Mouse (Mus musculus) brain, embryonic 14.5 days (tissue): Measurements from ENCODE around the gene Kif26b. TPM values are rescaled to one million over a fixed set of nuclear protein-coding genes. Genes with fewer than 3 reads are reported as not detected.

ENCODE experiments used
- DNase-seq: peaks from one replicate; pipeline ENCODE4 v3.0.0-alpha.2; 2011; ENCODE audit warnings: low read depth
- CTCF ChIP-seq: fragments of 200-500 bp; IDR thresholded peaks from 2 replicates; pipeline ENCODE4 v1.5.1; 2012; ENCODE audit warnings: inconsistent platforms, mild to moderate bottlenecking, moderate library complexity, borderline replicate concordance; ENCODE audit not compliant: insufficient read depth, insufficient read length; ENCODE audit errors: extremely low read depth
- POLR2A ChIP-seq: fragments of 200-500 bp; IDR thresholded peaks from 2 replicates; pipeline ENCODE4 v1.6.1; 2012; ENCODE audit warnings: mild to moderate bottlenecking, inconsistent platforms, borderline replicate concordance; ENCODE audit not compliant: poor library complexity, insufficient read depth, insufficient read length, severe bottlenecking; ENCODE audit errors: extremely low read depth
- polyA plus RNA-seq: library from polyadenylated mRNA; depleted of rRNA; stranded (reverse); fragments of >200 nt; gene quantifications from 2 replicates; pipeline ENCODE4 v1.2.3, GENCODE M21; 2012

Kif26b gene
- polyA plus RNA-seq, 1 experiment = 17.0 TPM

DNA sequence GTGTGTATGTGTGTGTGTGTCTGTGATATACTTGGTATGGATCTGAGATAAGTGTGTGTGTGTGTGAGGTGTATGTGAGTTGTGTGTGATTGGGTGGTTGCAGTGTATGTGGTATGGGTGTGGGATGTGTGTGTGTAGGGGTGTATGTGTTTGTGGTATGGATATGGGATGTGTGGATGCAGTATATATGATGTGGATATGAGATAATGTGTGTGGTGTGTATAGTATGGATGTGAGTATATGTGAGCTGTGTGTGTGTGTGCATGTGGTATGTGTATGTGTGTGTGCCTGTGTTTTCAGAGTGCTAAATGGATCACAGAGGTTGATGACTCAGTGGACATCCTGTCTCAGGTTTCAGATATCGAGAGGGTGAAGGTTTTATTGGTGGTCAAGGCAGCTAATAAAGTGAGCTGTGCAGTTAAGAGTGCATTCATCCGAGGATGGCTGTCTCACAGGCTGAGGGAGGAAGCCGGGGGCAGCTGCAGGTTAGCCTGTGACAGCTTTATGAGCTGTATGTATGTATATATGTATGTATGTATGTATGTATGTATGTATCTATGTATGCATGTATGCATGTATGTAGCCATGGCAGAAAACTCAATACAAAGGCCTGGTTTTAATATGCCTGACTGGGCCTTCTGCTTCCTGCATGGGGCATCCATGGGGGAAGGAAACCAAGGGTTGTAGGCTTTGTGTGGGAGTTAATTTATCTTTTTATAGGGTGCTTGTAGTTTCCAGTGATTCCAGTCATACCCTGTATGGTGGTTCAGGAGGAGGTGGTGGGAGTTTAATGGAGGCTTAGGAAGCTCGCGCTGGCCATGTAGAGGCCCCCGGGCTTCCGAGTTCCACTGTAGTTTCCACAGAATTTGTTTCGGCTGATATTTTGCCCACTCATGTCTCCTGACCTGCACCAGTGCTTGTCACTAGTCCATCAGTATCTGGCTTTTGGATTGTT lies 14.3 kb downstream of the Kif26b start:
- DNase-seq = no peak
- TF ChIP-seq CTCF (no peak), POLR2A (no peak)

DNA sequence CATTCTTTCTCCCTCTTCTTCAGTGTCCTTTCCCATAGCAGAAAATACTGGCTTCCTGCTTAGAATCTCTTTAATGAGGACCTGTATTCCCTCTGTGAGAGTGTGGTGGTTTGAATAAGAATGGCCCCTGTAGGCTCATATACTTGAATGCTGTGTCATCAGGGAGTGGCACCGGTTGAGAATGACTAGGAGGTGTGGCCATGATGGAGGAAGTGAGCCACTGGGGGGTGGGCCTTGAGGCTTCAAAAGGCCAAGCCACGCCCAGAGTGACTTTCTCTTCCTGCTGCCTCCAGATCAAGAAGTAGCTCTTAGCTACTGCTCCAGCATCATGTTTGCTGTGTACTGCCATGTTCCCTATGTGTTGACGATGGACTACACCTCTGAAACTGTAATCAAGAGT lies 15.7 kb downstream of the Kif26b start:
- TF ChIP-seq CTCF (no peak), POLR2A (no peak)
- no peak for DNase-seq

DNA sequence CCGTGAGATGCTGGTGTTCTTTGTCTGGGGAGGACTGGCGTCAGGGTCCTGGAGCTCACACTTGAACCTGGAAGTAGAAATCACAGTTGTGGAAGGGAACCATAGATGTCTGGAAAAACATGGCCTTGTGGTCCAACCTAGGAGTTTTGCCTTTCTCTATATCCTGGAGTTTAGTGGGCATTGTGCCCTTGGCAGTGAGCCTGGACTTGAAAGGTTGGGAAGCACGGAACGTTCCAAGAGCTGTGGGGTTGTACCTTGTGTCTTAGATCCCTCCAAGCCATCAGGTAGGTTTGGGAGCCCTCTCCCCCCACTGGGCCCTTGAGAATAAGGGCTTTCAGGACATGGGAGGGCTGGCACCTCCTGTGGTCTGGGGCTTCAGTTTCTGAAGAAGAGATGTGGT lies 20.7 kb downstream of the Kif26b start:
- TF ChIP-seq CTCF (no peak), POLR2A (no peak)
- DNase-seq = no peak

DNA sequence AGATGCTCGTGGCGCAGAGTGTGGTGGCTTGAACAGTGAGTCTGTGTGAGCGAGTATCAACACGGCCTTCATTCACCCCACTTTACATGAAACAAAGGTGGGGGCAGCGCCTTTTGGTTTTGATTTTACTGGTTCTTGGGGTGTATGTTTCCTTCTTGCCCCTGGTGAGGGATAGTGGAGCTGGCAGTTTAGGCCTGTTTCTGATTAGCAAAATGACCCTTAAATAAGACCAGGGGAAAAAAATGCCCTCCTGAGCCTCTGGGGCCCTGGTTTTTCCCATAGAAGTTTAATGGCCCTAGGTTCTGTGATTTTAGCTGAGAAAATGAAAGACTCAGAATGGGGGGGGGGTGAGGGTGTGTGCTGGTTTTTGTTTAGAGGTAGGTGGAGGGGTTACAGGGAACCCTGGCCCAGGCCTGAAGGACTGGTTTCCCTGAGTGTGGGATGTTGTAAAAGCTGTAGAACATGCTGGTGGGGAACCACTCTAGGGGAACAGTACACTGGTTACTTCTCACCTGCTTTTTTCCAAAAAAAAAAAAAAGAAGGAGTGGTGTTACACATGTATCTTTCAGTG lies 21.6 kb downstream of the Kif26b start:
- DNase-seq = no peak
- no peak for TF ChIP-seq POLR2A
- TF ChIP-seq CTCF = no peak

DNA sequence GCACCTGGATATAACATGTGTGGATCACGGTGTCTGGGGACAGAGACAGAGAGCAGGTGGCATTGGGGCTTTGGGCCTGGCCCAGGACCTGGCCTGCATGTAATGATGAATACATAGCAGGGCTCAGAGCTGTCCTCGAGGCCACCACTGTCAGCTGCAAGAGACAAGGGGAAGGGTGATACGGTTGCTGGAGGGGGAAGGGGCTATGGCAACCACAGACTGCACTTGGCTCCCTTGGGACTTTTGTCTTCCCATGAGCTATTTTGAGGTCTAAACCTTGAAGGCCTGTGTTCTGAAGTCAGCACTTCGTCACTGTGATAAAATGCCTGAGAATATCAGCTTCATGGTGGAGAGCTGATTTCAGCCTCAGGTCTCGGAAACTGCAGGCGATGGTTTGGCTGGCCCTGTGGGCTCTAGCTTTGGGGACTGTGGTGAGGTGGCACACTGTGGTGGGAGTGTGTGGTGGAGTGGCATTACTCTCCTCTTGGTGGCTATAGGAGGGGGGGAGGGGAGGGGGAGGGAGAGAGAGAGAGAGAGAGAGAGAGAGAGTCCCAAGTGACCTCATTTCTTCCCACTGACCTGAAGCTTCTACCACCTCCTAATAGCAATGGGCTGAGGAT lies 23.5 kb downstream of the Kif26b start:
- TF ChIP-seq CTCF (no peak), POLR2A (no peak)
- no peak for DNase-seq

DNA sequence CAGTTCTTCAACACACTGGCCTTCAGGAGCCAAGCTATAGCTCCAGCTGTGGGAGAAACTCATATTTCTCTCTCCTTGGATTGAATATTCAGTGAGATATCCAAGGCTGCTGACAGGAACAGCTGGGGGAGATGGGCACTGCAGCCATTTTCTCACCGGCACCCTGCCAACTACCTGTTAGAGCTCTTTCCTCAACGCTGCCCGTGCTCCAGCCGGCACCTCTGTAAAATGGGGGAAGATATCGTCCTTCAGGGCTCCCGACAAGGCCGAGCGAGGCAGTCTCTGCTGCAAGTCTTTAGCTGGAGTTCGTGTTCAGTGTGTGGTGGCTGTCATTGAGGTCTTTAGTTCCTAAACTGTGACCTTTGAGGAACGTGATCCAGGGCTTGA lies 24.0 kb downstream of the Kif26b start:
- TF ChIP-seq POLR2A (no peak), CTCF (no peak)

DNA sequence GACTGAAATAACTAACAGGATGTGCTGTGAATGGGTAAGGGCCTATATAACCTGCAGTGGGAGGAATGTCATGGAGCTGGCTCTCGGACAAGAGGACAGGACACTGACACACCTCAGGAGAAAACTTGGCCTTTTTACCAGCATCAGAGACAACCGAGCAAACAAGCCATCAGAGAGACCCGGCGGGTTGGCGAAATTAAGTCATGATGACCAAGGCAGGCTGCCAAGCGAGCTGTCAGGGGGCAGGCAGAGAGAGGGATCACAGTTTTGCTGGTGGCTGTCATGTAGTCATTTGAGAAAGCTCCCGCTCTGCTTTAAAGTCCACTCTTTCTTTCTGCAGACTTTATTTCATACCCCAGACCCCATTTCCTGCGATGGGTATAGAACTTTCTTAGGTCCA lies 27.3 kb downstream of the Kif26b start:
- no peak for DNase-seq

More for the DNA sequence above, 24.0 kb downstream of the Kif26b start:
- DNase-seq = no peak

DNA sequence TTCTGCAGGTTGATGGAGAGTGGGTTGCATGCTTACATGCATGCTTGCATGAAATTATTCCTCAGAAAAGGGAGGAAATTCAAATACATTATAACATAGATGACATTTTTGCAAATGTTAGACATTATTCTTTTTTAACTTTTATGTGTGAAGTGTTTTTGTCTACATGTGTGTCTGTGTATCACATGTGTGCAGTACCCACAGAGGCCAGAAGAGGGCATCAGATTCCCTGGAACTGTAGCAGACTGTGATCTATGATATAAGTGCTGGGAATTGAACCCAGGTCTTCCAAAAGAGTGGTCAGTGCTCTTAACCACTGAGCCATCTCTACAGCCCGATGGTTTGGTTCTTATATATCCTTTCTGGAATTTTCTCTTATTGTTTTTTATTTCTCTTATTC lies 31.1 kb downstream of the Kif26b start:
- DNase-seq = no peak
- TF ChIP-seq CTCF (no peak), POLR2A (no peak)

More for the DNA sequence above, 27.3 kb downstream of the Kif26b start:
- TF ChIP-seq CTCF = no peak
- TF ChIP-seq POLR2A = no peak

DNA sequence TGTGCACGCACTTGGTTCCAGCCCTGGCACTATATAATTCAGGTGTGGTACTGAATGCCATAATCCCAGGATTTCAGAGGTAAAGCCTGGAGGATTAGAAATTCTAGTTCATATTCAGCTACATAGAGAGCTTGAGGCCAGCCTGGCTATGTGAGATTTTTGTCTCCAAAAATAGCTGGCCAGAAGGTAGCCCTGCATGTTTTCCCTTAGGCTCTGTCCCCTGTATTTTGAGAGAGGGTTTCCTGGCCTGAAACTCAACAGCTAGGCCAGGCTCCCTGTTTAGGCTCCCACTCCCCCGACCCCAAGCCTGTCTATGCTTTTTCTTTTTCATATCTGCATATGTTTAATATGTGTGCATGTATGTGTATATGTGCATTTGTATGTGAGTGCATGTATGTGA lies 34.9 kb downstream of the Kif26b start:
- TF ChIP-seq CTCF (no peak), POLR2A (no peak)
- DNase-seq = no peak

DNA sequence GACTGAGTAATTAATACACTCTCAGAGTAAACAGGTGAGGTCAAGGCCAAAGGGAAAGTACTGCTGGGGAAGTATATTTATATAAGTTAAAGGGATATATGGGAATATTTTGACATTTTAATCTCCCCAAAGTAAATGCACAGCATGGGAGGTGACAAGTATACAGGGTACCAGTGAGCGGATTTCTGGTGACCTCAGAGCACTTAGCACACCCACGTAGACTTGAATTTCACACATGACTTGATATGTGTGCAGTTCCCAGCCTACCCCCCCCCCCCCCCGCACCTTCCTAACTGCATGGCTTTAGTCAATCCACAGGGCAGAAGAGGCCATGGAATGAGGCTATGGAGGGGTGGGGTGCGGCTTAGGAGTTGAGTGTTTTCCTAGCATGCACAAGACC lies 35.9 kb downstream of the Kif26b start:
- TF ChIP-seq POLR2A (no peak), CTCF (no peak)
- no peak for DNase-seq
